Mouse (Mus musculus): ENCODE measurements around the gene Primpol.

Gene Primpol

DNA sequence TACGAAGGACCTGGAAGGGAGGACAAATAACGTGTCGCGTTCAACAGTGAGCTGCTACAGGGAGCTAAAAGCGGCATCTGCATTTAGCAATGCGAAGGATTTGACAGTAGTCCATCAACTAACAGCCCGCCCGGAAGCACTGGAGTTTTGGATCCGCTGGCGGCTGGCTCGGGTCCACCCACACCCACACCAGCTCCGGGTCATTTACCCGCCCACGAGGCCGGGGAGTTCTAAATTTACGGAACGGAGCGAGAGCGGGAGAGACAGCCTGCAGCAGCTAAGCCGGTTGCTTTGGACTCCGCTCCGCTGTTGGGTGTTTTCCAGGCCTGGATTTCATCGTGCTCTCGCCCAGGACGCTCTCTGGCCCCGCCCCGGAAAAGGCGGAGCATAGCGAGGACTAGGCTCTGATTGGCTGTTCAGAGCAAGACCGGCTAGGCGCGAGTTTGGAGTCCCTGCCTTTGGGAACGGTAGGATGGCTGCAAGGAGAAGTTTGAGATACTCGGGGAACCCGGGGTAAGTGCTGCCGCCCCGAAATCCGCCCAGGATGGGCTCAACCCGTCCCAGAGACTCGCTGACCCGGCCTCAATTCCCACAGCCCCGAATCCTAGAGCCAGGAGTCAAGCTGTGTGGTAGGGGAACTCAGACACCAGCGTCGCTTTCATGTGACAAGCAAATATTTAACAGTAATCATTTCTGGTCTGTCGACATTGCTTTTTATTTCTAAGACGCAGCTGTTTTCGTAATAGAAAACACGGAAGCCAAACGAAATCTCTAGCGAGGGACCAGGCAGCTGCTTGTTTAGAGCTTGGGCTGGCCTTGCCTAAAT, 65.2 kb downstream of the Primpol start, which contains the start of gene Cenpu:
TSS of gene Cenpu (plus strand) at position 414 of the 826 bp plus-strand sequence.
- DNase-seq: peak; percentile 100

DNA sequence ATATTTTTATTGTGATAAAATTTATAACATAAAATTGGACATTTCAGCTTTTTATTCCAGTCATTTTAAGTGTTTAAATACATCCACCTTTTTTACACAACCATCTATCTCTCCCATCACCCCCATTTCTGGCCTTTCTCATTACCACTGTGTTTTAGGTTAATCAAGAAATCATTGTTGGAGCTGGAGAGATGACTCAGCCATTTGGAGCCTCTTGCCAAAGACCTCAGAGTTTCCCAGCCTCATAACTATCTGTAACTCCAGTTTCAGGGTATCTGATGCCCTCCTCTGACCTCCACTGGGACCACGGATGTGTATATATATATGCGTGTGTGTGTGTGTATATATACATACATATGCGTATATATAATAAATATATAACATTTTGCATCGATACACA, 66.0 kb downstream of the Primpol start:
- DNase-seq: no peak

DNA sequence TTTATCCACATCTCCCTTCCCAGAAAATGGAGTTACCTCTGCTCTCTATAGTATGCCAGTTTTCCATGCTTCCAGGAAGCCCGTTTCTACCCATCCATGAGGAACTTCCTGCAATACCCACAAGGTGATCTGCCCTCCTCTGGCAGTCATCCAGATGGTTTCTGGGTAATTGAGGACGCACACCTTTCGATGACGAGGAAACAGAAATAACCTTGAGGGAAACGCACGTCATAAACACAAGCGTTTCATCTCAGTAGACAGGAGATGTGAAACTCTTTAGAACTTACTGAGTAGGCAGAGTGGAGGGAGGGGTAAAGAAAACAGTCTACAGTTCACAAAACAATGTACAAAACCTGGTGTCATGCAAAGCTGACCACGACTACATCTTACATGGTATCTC, 67.0 kb downstream of the Primpol start:
- DNase-seq: no peak

DNA sequence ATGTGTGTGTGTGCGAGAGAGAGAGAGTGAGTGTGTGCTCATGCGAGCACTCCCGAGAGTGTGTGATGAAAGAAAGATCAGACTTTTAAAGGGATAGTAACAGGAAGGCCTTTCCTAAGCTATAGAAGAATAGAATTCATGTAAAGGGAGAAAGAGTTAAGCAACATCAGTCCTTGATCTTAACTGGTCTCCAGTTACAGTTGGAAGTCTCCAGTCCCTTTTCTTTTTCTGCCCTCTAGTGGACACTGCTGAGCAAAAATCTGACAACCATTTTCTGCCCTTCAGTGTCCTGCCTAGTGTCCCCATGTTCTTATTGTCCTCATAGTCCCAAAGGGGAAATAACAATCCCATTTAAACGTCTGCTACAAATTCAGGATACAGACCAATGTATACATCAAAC, 69.8 kb downstream of the Primpol start:
- DNase-seq: no peak

DNA sequence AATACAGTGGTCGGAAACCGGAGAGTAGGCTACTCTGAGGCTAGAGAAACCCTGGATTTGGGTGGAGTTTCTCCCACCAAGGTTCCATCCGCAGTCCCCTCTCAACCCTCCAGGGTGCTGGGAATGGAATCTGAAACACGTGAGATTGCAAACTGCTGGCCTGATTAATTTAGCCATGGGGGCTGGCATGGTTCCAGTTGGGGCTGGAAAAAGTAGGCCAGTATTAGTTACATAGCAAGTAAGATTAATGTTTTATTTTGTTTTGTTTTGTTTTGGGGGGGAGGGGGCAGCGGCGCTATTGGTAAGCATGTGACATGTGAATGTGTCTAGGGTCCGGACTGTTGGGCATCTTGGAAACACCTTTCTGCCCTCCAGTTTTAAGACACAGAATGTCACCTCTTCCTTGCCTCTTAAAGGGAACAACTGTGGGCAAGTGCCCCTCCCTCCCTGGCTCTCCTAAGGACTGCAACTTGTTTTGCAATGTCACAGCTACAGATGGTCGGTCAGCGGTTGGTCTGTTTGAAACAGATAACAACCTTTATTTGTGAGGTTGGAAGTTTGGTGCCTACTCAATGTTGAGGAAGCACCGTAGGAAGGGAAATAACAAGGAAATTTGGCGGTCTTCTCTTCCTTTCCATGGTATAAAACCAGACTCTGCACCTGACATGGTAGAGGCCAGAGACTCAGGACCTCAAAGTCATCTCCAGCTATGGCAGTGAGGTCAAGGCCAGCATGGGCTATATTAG, 70.4 kb downstream of the Primpol start:
- DNase-seq: no peak

GRCm38 (mm10) chr8:46545854-46546253, 71.2 kb downstream of the Primpol start:
- DNase-seq: no peak

DNA sequence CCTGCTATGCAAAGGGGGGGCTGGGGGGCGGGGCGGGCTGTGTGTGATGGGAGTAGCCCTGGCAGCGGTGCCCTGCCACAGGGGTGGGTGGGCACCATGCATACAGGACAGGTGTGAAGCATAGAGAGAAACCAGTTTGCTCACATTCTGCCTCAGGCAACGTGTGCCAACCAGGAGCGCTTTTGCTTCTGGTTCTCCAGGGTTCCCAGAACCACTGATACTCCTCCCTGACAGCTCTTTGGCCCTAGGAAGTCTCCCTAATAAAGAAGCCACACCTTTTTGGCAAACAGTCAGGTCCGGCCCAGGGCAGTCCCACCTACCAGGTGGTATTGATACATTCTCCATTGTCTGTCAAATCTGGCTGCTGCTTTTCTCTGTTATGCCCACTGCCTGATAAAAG, 73.3 kb downstream of the Primpol start:
- no peak for DNase-seq

- DNase-seq: no peak
Observed at GRCm38 (mm10) chr8:46543191-46543590, 73.8 kb downstream of the Primpol start.

GRCm38 (mm10) chr8:46539701-46540100, 77.3 kb downstream of the Primpol start:
- no peak for DNase-seq

GRCm38 (mm10) chr8:46533926-46534325, 83.1 kb downstream of the Primpol start:
- no peak for DNase-seq

- no peak for DNase-seq
Observed at GRCm38 (mm10) chr8:46530541-46530940, 86.5 kb downstream of the Primpol start.

DNA sequence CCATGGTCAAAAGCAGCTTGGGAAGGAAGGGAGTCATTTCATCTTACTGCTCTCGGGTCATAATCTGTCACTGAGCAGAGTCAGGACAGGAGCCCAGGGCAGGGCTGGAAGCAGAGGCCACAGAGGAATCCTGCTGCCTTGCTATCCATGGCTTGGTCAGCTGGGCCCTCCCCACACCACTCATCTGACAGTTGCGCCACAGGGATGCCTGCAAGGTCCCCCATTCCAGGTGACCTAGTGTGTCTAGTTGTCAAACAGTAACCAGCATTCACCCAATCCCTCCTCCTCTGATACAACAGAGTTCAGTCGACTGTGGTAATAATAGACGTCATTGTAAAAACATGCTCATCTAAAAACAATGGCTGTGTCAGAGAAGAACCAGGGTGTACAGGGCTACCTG, 87.5 kb downstream of the Primpol start:
- no peak for DNase-seq

GRCm38 (mm10) chr8:46526821-46527220, 90.2 kb downstream of the Primpol start:
- no peak for DNase-seq

- no peak for DNase-seq
Observed at GRCm38 (mm10) chr8:46526098-46526497, 90.9 kb downstream of the Primpol start.
